Mouse (Mus musculus) naive thymus-derived CD4-positive, alpha-beta T cell, adult 2 months (primary cell): Measurements from ENCODE around the gene 4931422A03Rik.

Source experiments
- DNase-seq: peaks from one replicate; pipeline ENCODE4 v3.0.0-alpha.2; 2011; ENCODE audit warnings: low read depth

The 4931422A03Rik gene

DNA sequence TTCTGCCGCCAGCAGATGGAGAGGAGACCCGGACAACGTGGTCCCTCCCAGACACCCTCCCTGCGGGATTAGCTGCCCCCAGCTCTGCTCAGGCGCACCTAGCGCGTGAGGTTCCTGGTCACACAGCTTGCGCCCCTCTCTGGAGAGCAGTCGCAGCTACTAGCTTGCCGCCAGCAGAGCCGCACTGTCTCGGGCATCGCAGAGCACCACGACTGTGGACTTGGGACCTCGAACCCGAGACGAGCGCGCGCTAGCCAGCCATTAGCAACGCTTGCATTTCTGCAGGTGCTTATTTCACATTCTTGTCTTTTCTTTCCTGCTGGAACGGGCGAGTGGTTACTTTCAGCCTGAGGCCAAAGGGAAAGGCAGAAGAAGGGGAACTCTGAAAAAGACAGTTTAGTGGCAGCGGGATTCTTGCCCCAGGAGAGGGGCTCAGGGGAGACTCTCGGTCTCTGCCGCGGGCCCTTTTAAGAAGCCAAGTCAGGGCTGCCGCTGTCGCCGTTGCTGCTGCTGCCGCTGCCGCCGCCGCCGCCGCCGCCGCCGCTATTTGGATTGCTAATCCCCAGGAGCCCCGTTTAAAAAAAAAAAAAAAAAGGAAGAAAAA lies 58.6 kb downstream of the 4931422A03Rik start:
- DNase-seq: peak; percentile 40

- no peak for DNase-seq
Observed at GRCm38 (mm10) chr2:103968919-103969436, 59.2 kb downstream of the 4931422A03Rik start.

DNA sequence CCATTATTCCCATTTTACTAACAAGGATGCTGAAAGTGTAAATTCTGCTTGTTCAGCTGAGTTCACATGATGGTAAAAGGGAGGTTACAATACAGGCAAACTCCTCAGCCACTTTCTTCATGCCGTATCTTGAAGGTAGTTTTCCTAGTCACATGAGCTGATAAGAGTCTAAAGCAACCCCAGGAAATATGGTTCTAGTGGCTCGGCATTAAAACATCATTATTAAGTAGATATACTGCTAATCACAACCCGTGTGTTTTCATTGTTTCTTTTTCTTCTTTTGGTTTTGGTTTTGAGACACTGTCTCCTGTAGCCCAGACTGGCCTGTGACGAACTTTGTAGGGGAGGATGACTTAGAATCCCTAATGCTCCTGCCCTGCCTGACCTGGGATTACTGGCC lies 60.0 kb downstream of the 4931422A03Rik start:
- DNase-seq: no peak

DNA sequence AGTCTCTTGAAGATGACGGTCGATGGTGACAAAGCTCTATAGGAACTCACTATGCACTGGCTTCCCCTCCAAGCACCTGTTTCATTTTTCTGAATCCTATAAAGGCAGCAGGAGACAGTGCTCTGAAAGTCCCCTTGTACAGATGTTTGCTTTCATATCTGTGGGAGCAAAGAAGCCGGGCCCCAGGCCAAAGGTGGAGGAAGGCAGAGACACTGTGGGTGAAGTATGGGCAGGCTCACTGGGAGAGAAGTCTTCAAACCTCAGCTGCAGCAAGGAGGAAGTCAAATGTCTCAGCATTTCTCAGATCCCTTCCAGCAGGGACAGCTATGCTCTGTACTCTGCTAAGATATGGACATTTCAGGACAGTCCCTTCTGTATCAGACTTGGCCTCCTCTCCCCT lies 62.8 kb downstream of the 4931422A03Rik start:
- no peak for DNase-seq

DNA sequence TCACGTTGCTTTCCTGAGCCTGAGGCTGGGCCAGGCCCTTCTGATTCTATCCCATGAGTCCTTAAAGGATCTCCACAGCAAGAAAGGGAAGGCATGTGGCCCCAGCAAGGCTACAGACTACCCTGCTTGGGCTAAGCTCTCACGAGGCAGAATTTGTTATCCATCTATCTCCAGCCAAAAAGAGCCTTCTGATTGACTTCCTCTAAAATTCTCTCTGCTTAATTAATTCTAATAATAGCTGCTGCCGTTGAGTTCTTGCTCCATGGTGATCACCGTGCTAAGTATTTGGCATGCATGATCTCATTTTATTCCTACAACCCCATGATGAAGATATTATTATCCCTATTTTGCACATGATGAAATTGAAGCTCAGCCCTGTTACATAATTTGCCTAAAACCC lies 65.8 kb downstream of the 4931422A03Rik start:
- DNase-seq: no peak

DNA sequence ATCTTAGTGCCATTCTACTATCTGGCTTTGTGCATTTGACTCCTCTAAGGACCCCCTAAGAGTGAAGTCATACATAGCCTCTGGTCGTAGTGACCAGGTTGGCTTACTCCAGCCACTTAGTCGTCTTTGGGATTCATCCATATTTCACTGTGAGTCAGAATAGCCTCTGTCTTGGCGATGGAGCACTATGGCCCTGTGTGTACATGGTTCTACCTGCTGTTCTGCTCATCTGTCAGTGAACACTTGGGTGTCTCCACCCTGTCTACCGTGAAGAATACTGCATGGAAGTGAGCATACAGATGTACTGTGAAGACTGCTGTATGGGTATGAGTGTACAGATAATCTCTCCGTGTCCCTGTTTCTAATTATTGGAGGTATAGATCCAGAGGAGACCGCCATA lies 68.6 kb downstream of the 4931422A03Rik start:
- no peak for DNase-seq

- no peak for DNase-seq
Observed at GRCm38 (mm10) chr2:103959066-103959465, 69.1 kb downstream of the 4931422A03Rik start.

GRCm38 (mm10) chr2:103958634-103959033 lies 69.5 kb downstream of the 4931422A03Rik start:
- DNase-seq: no peak

DNA sequence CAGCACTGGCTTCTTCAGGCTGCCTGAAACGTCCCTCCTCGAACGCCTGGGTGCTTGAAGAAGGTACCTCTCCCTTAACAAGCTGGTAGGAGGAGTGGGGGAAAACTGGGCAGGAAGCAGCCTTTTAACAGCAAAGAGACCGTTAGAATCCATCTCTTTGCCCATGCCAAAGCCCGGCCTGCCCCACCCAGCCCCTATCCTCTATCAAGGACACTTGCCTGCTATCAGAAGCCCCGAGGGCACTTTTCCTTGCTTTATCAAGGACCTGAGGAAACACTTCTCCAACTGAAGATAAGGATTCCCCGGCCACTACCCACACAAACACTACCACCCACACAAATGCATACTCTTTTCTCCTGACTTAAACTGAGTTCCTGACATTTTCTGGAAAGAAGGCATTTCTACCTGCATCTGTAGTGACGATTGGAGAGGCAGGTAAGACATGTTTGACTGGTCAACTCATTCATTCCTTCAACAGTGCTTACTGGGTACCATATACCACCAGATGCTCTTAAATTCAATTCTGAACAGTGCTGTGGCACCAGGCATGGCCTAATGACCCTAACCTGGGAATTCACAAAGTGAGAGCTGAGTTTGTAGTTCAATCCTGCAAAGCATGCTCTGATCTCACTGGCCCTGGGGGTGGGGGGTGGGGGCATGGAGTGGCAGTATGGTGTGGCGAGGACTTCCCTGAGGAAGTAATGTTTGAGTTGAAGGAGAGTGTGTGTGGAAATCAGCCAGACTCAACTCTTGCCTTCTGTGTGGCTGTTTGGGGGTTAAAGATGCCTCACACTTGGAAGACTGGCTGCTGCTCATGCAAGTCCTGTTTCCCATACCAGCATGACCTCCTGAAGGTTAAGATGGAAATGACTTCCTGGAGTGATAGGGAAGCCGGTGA lies 70.3 kb downstream of the 4931422A03Rik start, which contains the start of gene Lmo2:
Gene Lmo2, plus strand, starts transcription at position 338 of the 898 bp plus-strand sequence.
- no peak for DNase-seq

GRCm38 (mm10) chr2:103956867-103957266 lies 71.3 kb downstream of the 4931422A03Rik start:
- DNase-seq: no peak

DNA sequence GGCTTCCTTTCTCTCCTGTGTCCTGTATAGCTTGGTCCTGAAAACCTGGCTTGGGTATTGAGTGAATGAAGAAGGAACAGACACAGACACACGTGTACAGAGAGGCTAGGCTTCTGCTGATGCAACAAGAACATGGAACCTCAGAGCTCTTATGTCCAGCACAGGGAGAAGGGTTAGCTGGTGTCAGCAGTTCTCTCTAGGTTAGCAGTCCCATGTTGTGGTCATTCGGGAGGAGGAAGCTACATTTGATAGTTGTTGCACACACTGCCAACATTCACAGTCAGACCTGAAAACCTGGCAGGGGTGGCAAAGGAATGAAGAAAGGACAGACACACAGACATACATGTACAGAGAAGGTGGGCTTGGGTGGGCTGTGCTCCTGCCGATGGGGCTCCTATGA lies 72.4 kb downstream of the 4931422A03Rik start:
- DNase-seq: no peak

- DNase-seq: no peak
Observed at GRCm38 (mm10) chr2:103953050-103953835, 74.9 kb downstream of the 4931422A03Rik start.

GRCm38 (mm10) chr2:103947982-103948655 lies 80.0 kb downstream of the 4931422A03Rik start:
- no peak for DNase-seq

DNA sequence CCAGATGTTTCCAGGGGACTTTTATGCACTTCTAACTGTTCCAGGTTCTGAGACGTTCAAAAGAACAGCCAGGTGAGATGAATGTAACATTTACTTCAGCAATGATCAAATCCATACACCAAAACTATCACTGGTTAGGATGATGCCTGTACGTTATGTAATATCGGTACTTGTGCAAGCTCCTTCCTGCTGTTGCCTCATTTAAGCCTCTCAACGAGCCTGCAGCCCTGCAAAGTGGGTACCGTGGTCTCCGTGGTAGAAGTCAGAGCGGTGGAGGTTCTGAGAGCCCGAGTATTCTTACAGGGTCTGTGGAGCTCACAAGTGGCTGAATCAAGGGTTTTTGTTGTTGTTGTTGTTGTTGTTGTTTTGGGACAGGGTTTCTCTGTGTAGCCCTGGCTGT lies 81.3 kb downstream of the 4931422A03Rik start:
- DNase-seq: no peak

DNA sequence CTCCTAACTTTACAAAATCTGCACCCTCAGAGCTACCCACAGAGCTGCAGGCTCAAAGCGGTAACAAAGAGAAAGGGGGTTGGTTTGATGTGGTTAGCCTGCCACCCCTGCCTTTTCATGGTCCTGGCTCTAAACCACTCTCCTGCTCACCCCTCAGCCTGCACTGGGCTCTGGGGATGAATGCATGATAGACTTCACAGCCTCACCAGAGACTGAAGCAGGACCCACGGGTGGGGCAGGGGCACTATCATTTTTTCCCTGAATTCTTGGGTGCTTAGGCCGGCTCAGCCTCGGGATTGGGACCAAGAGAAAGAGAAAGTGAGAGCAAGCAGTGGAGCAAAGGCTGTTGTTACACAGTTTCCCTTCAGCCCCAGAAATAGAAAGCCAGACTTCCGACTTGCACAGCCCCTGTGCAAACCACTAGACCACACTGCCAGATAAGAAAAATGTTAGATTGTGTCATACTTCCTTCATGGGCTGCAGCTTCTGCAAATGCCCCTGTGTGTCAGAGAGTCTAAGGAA lies 82.5 kb downstream of the 4931422A03Rik start:
- peak; percentile 71 for DNase-seq

DNA sequence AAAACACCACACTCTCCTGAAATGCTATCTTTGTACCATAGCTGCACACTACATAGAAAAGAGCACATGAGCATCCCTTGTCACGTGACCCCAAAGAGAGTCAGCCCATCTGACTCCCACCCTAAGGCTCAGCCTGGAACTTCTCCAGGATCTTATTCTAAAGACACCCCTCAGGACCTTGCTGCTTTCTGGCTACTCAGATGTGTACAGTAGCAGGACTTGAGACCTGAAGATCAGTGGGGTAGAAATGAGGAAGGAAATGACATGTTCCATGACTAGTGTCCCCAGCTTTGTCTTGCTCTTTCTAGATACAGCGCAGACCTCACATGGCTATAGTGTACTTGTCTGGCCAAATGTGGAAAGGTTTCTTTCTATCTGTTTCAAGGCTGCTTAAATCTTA lies 83.3 kb downstream of the 4931422A03Rik start:
- peak; percentile 30 for DNase-seq

DNA sequence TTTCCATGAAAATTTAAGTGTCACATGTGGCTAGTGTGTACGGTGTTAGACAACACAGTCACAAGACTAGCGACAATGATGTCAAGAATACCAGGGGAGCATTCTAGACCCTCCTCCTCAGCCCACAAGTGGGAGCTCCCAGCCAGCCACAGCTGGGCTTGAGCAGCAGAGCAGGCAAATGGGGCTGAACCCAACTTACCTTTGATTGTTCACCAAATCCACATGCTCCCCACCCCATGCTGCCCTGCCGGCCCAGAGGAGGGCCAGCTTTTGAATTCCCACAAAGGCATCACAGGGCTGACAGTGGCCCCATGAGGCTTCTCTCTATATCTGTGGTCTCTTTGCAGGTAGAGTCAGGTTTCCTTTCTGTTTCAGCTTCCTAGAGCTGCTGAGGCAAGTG lies 87.1 kb downstream of the 4931422A03Rik start:
- DNase-seq: no peak

- no peak for DNase-seq
Observed at GRCm38 (mm10) chr2:103939003-103939402, 89.2 kb downstream of the 4931422A03Rik start.

DNA sequence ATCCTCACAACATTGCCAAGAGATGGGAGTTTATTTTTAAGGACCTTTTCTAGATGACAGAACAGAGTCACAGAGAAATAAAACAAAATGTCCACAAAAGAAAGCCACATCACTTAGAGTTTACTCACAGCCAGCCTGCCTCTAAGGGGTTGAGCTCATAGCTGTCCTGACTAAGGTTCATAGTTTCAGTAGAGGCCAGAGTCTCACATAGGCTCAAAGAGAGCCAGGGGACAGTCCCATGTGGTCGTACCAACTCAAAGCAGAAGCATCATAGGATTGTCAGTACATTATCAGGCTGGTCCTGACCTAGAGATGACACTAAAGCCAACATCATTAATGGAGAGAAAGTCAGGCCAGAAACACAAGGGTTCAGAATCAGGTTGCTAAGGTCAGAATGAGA lies 89.6 kb downstream of the 4931422A03Rik start:
- DNase-seq: no peak

GRCm38 (mm10) chr2:103937670-103938069 lies 90.5 kb downstream of the 4931422A03Rik start:
- no peak for DNase-seq

- no peak for DNase-seq
Observed at GRCm38 (mm10) chr2:103936666-103937065, 91.5 kb downstream of the 4931422A03Rik start.
